Mouse (Mus musculus): ENCODE data around the gene Rftn1.

DNA sequence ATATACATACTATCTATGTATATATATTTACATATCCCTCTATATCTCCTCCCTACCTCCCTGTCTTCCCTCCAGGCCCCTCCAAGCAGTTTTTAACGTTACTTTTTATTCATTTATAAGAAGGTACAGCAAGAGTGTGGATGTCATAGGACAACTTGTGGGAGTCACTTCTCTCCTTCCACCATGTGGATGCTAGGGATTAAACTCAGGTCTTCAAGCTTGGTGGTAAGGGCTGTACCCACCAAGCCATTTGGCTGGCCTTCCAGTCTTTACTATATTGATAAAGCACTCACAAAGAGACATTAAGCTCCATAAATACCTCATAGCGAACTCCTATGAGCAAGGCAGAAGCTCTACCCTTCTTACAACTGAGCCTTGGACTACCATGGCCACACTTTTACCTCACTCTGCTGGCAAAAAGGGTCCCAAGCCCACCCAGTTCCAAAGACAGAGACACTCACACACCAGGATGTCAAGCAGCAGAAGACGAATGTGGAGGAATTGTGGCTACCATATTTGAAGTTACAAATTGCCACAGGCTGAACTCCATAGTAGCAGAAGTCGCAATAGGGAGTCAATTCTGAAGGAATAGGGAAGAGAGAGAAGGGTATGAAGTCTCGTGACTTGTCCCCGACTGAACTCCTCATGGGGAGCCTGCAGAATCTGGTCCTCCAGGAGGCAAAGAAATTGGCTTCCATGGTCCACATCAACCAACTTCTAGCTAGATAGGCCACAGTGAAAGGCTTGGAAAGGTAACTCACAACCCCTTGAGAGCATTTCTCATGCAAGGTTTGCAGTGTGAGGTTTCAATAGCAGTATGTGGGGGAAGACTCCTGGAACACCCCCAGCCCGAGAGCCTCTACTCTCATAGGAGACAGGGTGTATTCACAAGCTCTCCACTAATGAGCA is 17.9 kb upstream of the Rftn1 start:
- TF ChIP-seq CTCF (conservative IDR thresholded peaks at IDR 0.05; ENCODE audit: insufficient read depth, insufficient read length, low read depth, low read length) (no peak), POLR2A (IDR thresholded peaks at IDR 0.05; ENCODE audit: low read depth, low read length) (no peak)
